In the genomic region with DNA sequence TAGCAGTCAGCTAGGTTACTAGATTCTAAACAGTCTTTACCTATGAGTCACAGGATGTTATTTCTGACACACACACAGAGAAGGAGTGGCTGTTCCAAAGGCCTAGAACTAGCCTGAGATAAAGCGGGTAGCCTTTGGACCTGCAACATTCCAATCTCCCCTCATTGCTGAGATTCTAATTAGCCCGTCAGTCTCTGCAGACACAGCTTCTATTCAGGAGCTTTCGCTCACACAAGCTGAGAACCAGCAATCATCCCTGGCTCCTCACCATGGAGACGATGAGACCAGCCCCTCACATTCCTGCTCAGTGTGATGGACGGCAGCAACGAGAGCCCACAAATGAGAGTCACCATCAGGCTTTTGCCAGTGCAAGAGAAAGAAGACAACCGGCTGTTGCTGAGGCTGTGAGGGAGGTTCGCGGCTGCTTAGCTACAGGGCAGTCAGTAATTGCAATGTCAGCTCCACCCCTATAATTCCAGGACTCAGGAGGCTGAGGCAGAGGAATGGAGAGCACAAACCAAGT, we compare ENCODE assay signal across 9 mouse cellular contexts. TPM values are rescaled to one million over a fixed set of nuclear protein-coding genes. Genes with fewer than 3 reads are reported as not detected.
DNase-seq lines count a peak whose midpoint lies in the region; ATAC-seq and TF ChIP-seq lines count a peak whose summit lies in the region.
"Had no signal": no experiment of that assay in that cellular context is flagged by ENCODE, and none has a peak within 500 bp of the region (broad histone marks: within the 10 kb centered on the region; RNA-seq: fewer than 3 reads in every experiment).

No protein-coding gene starts in this region.

- no peak for DNase-seq in heart, postnatal 14 days
- peak; percentile 68 for DNase-seq in midbrain, embryonic 14.5 days
- no peak for DNase-seq in ovary, postnatal 10 days (ENCODE audit: low spot score)
- DNase-seq in ovary, adult 18-20 months (ENCODE audit: low spot score): no peak
- DNase-seq in adrenal gland, adult 2 months: no peak

- H3K79me2 ChIP-seq in C2C12 (ENCODE audit: control insufficient read depth, insufficient read depth): no peaks in the 10 kb centered on the region

- H3K9me3 ChIP-seq in heart, embryonic 12.5 days (replicated peaks): no peaks in the 10 kb centered on the region
- no peaks in the 10 kb centered on the region for H3K9me3 ChIP-seq in forebrain, embryonic 15.5 days
- no peaks in the 10 kb centered on the region for H3K9me3 ChIP-seq in midbrain, embryonic 14.5 days (ENCODE audit: control insufficient read depth, low read length)
- H3K9me3 ChIP-seq: limb, embryonic 15.5 days had no signal

- H3K36me3 ChIP-seq in heart, embryonic 12.5 days: no peaks in the 10 kb centered on the region
- no peaks in the 10 kb centered on the region for H3K36me3 ChIP-seq in C2C12 (ENCODE audit: control insufficient read depth, insufficient read depth)
- no peaks in the 10 kb centered on the region for H3K36me3 ChIP-seq in forebrain, embryonic 15.5 days
- no peaks in the 10 kb centered on the region for H3K36me3 ChIP-seq in midbrain, embryonic 14.5 days (ENCODE audit: control insufficient read depth, insufficient read depth, low read length)
- H3K36me3 ChIP-seq: limb, embryonic 15.5 days had no signal

- H3K4me2 ChIP-seq in heart, embryonic 12.5 days: peak overlapping the region; percentile 36
- H3K4me2 ChIP-seq in forebrain, embryonic 15.5 days (replicated peaks): no peak overlapping the region
- H3K4me2 ChIP-seq in midbrain, embryonic 14.5 days (ENCODE audit: low read length): peak overlapping the region; percentile 6; the same call in 1 of the 2 replicates
- H3K4me2 ChIP-seq: limb, embryonic 15.5 days had no signal

- no peak overlapping the region for H3ac ChIP-seq in C2C12 (ENCODE audit: control insufficient read depth, insufficient read length, low read depth)

- no peak overlapping the region for H3K9ac ChIP-seq in heart, embryonic 12.5 days
- no peak overlapping the region for H3K9ac ChIP-seq in forebrain, embryonic 15.5 days (replicated peaks)
- no peak overlapping the region for H3K9ac ChIP-seq in midbrain, embryonic 14.5 days (replicated peaks; ENCODE audit: low read length)
- H3K9ac ChIP-seq: limb, embryonic 15.5 days had no signal

- no peaks in the 10 kb centered on the region for H3K27me3 ChIP-seq in heart, embryonic 12.5 days (replicated peaks)
- H3K27me3 ChIP-seq in C2C12 (ENCODE audit: control insufficient read depth, insufficient read depth, insufficient read length): no peaks in the 10 kb centered on the region
- no peaks in the 10 kb centered on the region for H3K27me3 ChIP-seq in forebrain, embryonic 15.5 days
- no peaks in the 10 kb centered on the region for H3K27me3 ChIP-seq in midbrain, embryonic 14.5 days (ENCODE audit: control insufficient read depth, insufficient read depth, low read length)
- H3K27me3 ChIP-seq: limb, embryonic 15.5 days had no signal

- H3K27ac ChIP-seq in heart, embryonic 12.5 days (ENCODE audit: poor library complexity, severe bottlenecking): no peak overlapping the region
- peak overlapping the region; percentile 38 for H3K27ac ChIP-seq in forebrain, embryonic 15.5 days (replicated peaks)
- peak overlapping the region; percentile 45 for H3K27ac ChIP-seq in midbrain, embryonic 14.5 days (replicated peaks; ENCODE audit: low read depth, low read length)
- H3K27ac ChIP-seq: limb, embryonic 15.5 days had no signal

- intact Hi-C loops in heart, postnatal 14 days (cut with DNase I): no loop called here

- no peak for TF ChIP-seq CTCF in C2C12 (IDR thresholded peaks at IDR 0.05; ENCODE audit: control insufficient read depth, insufficient read depth, insufficient read length)

- H3K79me3 ChIP-seq in C2C12 (ENCODE audit: low read depth): no peaks in the 10 kb centered on the region

- H3K4me1 ChIP-seq in heart, embryonic 12.5 days (replicated peaks): peaks cover 14% of the 10 kb centered on the region
- peaks cover 12% of the 10 kb centered on the region for H3K4me1 ChIP-seq in forebrain, embryonic 15.5 days
- H3K4me1 ChIP-seq in midbrain, embryonic 14.5 days (ENCODE audit: control insufficient read depth, insufficient read depth, low read length): 0 out of 2 replicates have a peak, but pooled peaks cover 9% of the 10 kb centered on the region

- ATAC-seq in heart, embryonic 12.5 days (ENCODE audit: insufficient number of reproducible peaks, low FRiP score): peak; percentile 46
- ATAC-seq in forebrain, embryonic 15.5 days (replicated peaks): peak; percentile 74
- ATAC-seq in midbrain, embryonic 14.5 days (ENCODE audit: low FRiP score, low TSS enrichment): peak; percentile 74

- 11% methylated on average over 9 of the region's 9 CpGs for WGBS in heart, embryonic 12.5 days
- WGBS in forebrain, embryonic 15.5 days: 2% methylated on average over 9 of the region's 9 CpGs
- 3% methylated on average over 9 of the region's 9 CpGs for WGBS in midbrain, embryonic 14.5 days

- no peak overlapping the region for H3K4me3 ChIP-seq in heart, embryonic 12.5 days
- no peak overlapping the region for H3K4me3 ChIP-seq in C2C12 (ENCODE audit: insufficient read depth, poor library complexity, severe bottlenecking)
- no peak overlapping the region for H3K4me3 ChIP-seq in forebrain, embryonic 15.5 days
- no peak overlapping the region for H3K4me3 ChIP-seq in midbrain, embryonic 14.5 days (replicated peaks; ENCODE audit: low read depth, low read length)
- H3K4me3 ChIP-seq: limb, embryonic 15.5 days had no signal

TF ChIP-seq in C2C12, 6 proteins besides CTCF, POLR2A, EP300 and RAD21:
- peak; percentile 57 for TF ChIP-seq FOSL1 (IDR thresholded peaks at IDR 0.05; ENCODE audit: insufficient read depth, low read length, poor library complexity, severe bottlenecking)
- TF ChIP-seq MAX (IDR thresholded peaks at IDR 0.05): no peak
- TF ChIP-seq CEBPB (IDR thresholded peaks at IDR 0.05; ENCODE audit: low read depth): no peak
- peak; percentile 17 for TF ChIP-seq MYOD1 (IDR thresholded peaks at IDR 0.05; ENCODE audit: control insufficient read depth, insufficient read length, low read depth)

RNA-seq across cellular contexts. Expression of a gene that starts 6.8 kb away (rescaled TPM):
- 10.0 and 10.1 TPM in 2 replicates for polyA plus RNA-seq in heart, embryonic 12.5 days (2016; fragmentation: Nextera tagmentation; extraction: Ambion mirVana)
- 100 to 1,000 TPM in 1 of 2 experiments, 10 to 100 TPM in 1; 94.2 to 109 TPM for total RNA-seq in heart, postnatal 14 days (2021)
- polyA plus RNA-seq in C2C12 (2012; fragmentation: generic; extraction: Trizol): 37.4 TPM
- polyA plus RNA-seq in forebrain, embryonic 15.5 days (2015; fragmentation: Nextera tagmentation; extraction: Ambion mirVana): 8.7 and 15.7 TPM in 2 replicates
- polyA plus RNA-seq in midbrain, embryonic 14.5 days (2014; fragmentation: Nextera tagmentation; extraction: Ambion mirVana): 14.8 and 24.3 TPM in 2 replicates
- total RNA-seq in adrenal gland, adult 2 months (2021): 100 to 1,000 TPM; 173 to 209 TPM
- polyA plus RNA-seq in adrenal gland, adult 2 months (2012; rRNA removed): 13.1 and 17.3 TPM in 2 replicates

RNA-seq across cellular contexts. Expression of a gene that starts 11.3 kb away (rescaled TPM):
- polyA plus RNA-seq in heart, embryonic 12.5 days (2016; fragmentation: Nextera tagmentation; extraction: Ambion mirVana): not detected in 2 replicates
- total RNA-seq in heart, postnatal 14 days (2021): not detected
- polyA plus RNA-seq in C2C12 (2012; fragmentation: generic; extraction: Trizol): not detected
- polyA plus RNA-seq in forebrain, embryonic 15.5 days (2015; fragmentation: Nextera tagmentation; extraction: Ambion mirVana): not detected in 2 replicates
- polyA plus RNA-seq in midbrain, embryonic 14.5 days (2014; fragmentation: Nextera tagmentation; extraction: Ambion mirVana): not detected in 2 replicates
- total RNA-seq in adrenal gland, adult 2 months (2021): not detected
- not detected in 2 replicates for polyA plus RNA-seq in adrenal gland, adult 2 months (2012; rRNA removed)
- polyA plus RNA-seq: limb, embryonic 15.5 days had no signal
